ENCODE assay signal across 16 mouse cellular contexts in the genomic region with DNA sequence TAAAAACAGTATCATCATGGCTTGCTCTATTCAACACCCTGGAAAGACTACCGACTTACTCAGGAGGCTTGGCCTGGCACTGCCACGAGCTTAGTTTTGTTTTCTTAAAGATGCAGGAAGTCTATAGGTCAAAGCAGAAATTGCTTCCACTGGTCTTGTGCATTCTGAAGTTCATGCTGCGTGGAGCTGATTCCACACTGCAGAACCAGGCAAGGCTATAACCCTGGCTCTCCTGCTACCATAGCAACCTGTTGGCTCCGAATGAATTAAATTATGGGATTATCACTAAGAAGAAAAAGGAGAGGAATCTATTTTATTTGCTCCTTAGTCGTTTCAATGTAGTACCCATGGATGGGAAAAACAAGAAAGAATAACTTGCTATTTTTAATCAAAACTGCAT. TPM values are rescaled to one million over a fixed set of nuclear protein-coding genes. Genes with fewer than 3 reads are reported as not detected.
"Had no signal": no experiment of that assay in that cellular context is flagged by ENCODE, and none has a peak within 500 bp of the region (broad histone marks: within the 10 kb centered on the region; RNA-seq: fewer than 3 reads in every experiment).

No protein-coding gene starts in this region.

- H3K27ac ChIP-seq: liver, embryonic 12.5 days; liver, embryonic 14.5 days; midbrain, embryonic 12.5 days; neural tube, embryonic 12.5 days had no signal

- H3K4me3 ChIP-seq: liver, embryonic 12.5 days; midbrain, embryonic 12.5 days; neural tube, embryonic 12.5 days had no signal

- H3K4me2 ChIP-seq: liver, embryonic 12.5 days; lung, embryonic 14.5 days; midbrain, embryonic 12.5 days; neural tube, embryonic 12.5 days had no signal

- H3K4me1 ChIP-seq: liver, embryonic 12.5 days; midbrain, embryonic 12.5 days; neural tube, embryonic 12.5 days had no signal

- ATAC-seq: liver, embryonic 12.5 days had no signal

- H3K9me3 ChIP-seq: liver, embryonic 12.5 days; midbrain, embryonic 12.5 days; neural tube, embryonic 12.5 days had no signal

- H3K36me3 ChIP-seq: liver, embryonic 12.5 days; midbrain, embryonic 12.5 days; neural tube, embryonic 12.5 days had no signal

- H3K9ac ChIP-seq: liver, embryonic 12.5 days; liver, embryonic 14.5 days; lung, embryonic 14.5 days; midbrain, embryonic 12.5 days; neural tube, embryonic 12.5 days had no signal

- H3K27me3 ChIP-seq: liver, embryonic 12.5 days; midbrain, embryonic 12.5 days; neural tube, embryonic 12.5 days had no signal

- DNase-seq: lung, adult 18-20 months; lung, embryonic 14.5 days; lung, postnatal 10 days; lung, postnatal 4 days; retina, postnatal 1 day; right cerebral cortex, adult 18-20 months; right cerebral cortex, postnatal 25 days; right cerebral cortex, postnatal 4 days; spleen, adult 18-20 months; thymus, adult 18-20 months; thymus, postnatal 14 days; thymus, postnatal 36 days had no signal

RNA-seq across cellular contexts. Expression of a gene that starts 10.9 kb away (rescaled TPM):
- polyA plus RNA-seq: liver, embryonic 12.5 days had no signal
